Mouse (Mus musculus) embryonic facial prominence, embryonic 10.5 days (tissue): ENCODE data around the gene Ppp2r5e. TPM values are rescaled to one million over a fixed set of nuclear protein-coding genes. Genes with fewer than 3 reads are reported as not detected.

ENCODE experiments used
- polyA plus RNA-seq: library from polyadenylated mRNA; unstranded; fragments of >200 nt; fragmentation: Nextera tagmentation; extraction: Ambion mirVana; gene quantifications from 2 replicates; pipeline ENCODE4 v1.2.1, GENCODE M21; 2016

Gene Ppp2r5e
- polyA plus RNA-seq, 1 experiment from 2014 or later = 14.5 TPM

Other genes with a start within 250 kb of the Ppp2r5e start
- gene Gphb5, start 179.5 kb downstream of the Ppp2r5e start, polyA plus RNA-seq = not detected in 2 replicates
- 15.6 and 16.5 TPM in 2 replicates for gene Wdr89, start 73.3 kb upstream of the Ppp2r5e start, polyA plus RNA-seq
- gene Sgpp1, start 139.5 kb upstream of the Ppp2r5e start, polyA plus RNA-seq = 6.0 and 6.5 TPM in 2 replicates
- 94.6 and 95.3 TPM in 2 replicates for gene Syne2, start 221.9 kb upstream of the Ppp2r5e start, polyA plus RNA-seq